Comparison of ENCODE assay signal across 8 mouse cellular contexts in the genomic region with DNA sequence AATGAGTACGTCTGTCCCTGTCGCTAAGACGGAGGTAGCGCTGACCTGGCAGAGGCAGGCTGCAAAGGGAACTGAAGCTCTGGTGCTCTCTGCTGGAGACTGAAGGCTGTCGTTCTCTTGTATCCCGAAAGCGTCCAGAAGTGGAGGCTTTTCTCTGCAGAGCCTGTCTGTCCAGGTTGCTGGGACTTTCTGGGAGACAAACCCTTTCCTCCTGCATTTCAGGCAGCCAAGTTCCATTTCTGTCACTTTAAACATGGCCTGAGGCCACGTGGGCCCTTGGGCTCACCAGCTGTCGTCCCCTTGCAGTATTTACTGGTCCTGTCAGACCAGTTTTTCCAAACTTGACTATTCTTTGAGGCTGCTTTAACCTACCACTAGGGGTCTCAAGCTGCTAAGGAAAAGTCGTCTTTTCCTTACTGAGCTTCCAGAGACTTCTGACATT.
DNase-seq lines count a peak whose midpoint lies in the region; ATAC-seq lines count a peak whose summit lies in the region.

No protein-coding gene starts in this region.

- no peak overlapping the region for H3K27ac ChIP-seq in heart, embryonic 12.5 days (ENCODE audit: poor library complexity, severe bottlenecking)

- DNase-seq in heart, adult 11 months, result peak; percentile 88
- DNase-seq in 3T3-L1 (ENCODE audit: low read depth, low spot score), result peak; percentile 7
- peak; percentile 39 to 56 for DNase-seq in cerebellum, adult 18-20 months
- peak; percentile 26 for DNase-seq in kidney, adult 18-20 months
- peak; percentile 25 for DNase-seq in lung, postnatal 14 days
- no peak for DNase-seq in thymus, postnatal 36 days
- no peak for DNase-seq in thymus, adult 18-20 months

- no peak overlapping the region for H3K4me3 ChIP-seq in heart, embryonic 12.5 days

- H3K4me1 ChIP-seq in heart, embryonic 12.5 days (replicated peaks), result peaks cover 16% of the 10 kb centered on the region

- no peak for ATAC-seq in heart, embryonic 12.5 days (ENCODE audit: insufficient number of reproducible peaks, low FRiP score)

- H3K9me3 ChIP-seq in heart, embryonic 12.5 days (replicated peaks), result no peaks in the 10 kb centered on the region

- no peaks in the 10 kb centered on the region for H3K27me3 ChIP-seq in heart, embryonic 12.5 days (replicated peaks)

- no peak overlapping the region for H3K9ac ChIP-seq in heart, embryonic 12.5 days

- 38% methylated on average over 10 of the region's 10 CpGs for WGBS in heart, embryonic 12.5 days

- H3K36me3 ChIP-seq in heart, embryonic 12.5 days, result 0 out of 2 replicates have a peak, but pooled peaks cover 12% of the 10 kb centered on the region

- no peak overlapping the region for H3K4me2 ChIP-seq in heart, embryonic 12.5 days

Comparison
In these comparisons a context has a peak if more than half of its experiments do, and no peak if none do; other contexts are left out.
1. DNase-seq: peak in heart, adult 11 months (single experiment), 3T3-L1 (single experiment), cerebellum, adult 18-20 months (2 of 2), kidney, adult 18-20 months (single experiment) and lung, postnatal 14 days (single experiment); none in thymus, postnatal 36 days (0 of 2) and thymus, adult 18-20 months (0 of 2).